16 mouse cellular contexts compared by ENCODE assay signal in the genomic region with DNA sequence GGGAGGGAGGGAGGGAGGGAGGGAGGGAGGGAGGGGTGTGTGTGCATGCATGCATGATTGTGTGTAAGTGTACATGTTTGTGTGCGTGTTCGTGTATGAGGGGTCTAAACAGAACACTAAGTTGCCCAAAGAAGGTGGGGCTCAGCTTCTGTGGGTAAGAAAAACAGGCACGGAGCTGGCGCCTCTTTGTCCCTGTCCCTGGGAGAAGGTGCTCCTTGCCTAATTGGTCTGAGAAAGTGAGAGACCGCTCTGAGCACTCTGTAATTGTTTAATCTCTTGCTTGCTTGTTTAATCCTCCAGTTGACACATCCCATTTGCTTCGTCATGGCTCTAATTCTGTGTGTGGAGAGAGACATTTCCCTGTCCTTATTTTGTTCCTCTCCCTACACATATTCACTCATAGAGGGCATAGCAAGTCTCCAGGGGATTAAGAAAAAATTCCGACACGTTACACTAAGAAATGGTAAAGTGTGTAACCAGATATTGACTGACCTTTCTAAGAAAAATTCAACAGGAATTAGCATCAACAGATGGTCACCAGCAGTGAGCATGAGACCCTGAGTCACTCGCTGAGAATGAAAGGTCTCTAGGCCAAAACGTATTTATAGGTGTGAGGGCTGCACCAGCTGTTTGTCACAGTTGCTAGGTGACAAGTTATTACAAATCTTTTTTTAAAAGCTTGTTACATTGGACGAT. TPM values are rescaled to one million over a fixed set of nuclear protein-coding genes. Genes with fewer than 3 reads are reported as not detected.
DNase-seq lines count a peak whose midpoint lies in the region; ATAC-seq and TF ChIP-seq lines count a peak whose summit lies in the region.
"Had no signal": no experiment of that assay in that cellular context is flagged by ENCODE, and none has a peak within 500 bp of the region (broad histone marks: within the 10 kb centered on the region; RNA-seq: fewer than 3 reads in every experiment).

No protein-coding gene starts in this region.

- no peak for TF ChIP-seq RAD21 in CH12.LX (IDR thresholded peaks at IDR 0.05; ENCODE audit: low read depth, low read length)

- H3K4me2 ChIP-seq in heart, embryonic 13.5 days, result no peak overlapping the region; the same call in 1 of the 2 replicates
- no peak overlapping the region for H3K4me2 ChIP-seq in CH12.LX (ENCODE audit: insufficient read depth, low read depth, poor library complexity, severe bottlenecking)
- H3K4me2 ChIP-seq in kidney, postnatal 0 days (ENCODE audit: low read length), result no peak overlapping the region

- H3K9me3 ChIP-seq in heart, embryonic 13.5 days, result no peaks in the 10 kb centered on the region
- H3K9me3 ChIP-seq in CH12.LX (replicated peaks; ENCODE audit: low read length), result no peaks in the 10 kb centered on the region
- no peaks in the 10 kb centered on the region for H3K9me3 ChIP-seq in kidney, postnatal 0 days (replicated peaks; ENCODE audit: low read length)
- H3K9me3 ChIP-seq: G1E; hindbrain, embryonic 10.5 days had no signal

- DNase-seq in heart, adult 8-10 months (ENCODE audit: low spot score), result no peak
- no peak for DNase-seq in CH12.LX (ENCODE audit: extremely low read depth)
- DNase-seq in kidney, postnatal 0 days (ENCODE audit: low spot score), result no peak
- no peak for DNase-seq in urinary bladder, postnatal 25 days (ENCODE audit: low spot score)
- DNase-seq in right cerebral cortex, adult 18-20 months, result no peak
- no peak for DNase-seq in left cerebral cortex, postnatal 36 days (ENCODE audit: low spot score in 2 of 2)
- DNase-seq: cerebellum, adult 18-20 months; layer of hippocampus, adult 9-11 months; midbrain, embryonic 14.5 days; thymus, postnatal 36 days had no signal

- 0 out of 2 replicates have a peak overlapping the region, but pooled peaks have one; percentile 37 for H3K9ac ChIP-seq in heart, embryonic 13.5 days
- H3K9ac ChIP-seq in CH12.LX (ENCODE audit: insufficient read depth, low read depth), result no peak overlapping the region
- no peak overlapping the region for H3K9ac ChIP-seq in kidney, postnatal 0 days (ENCODE audit: low read depth, low read length)
- H3K9ac ChIP-seq: liver, embryonic 14.5 days had no signal

- ATAC-seq in heart, embryonic 13.5 days (ENCODE audit: extremely low read depth, insufficient number of reproducible peaks, low FRiP score, low TSS enrichment), result no peak
- ATAC-seq in kidney, postnatal 0 days (replicated peaks; ENCODE audit: low FRiP score, low read depth), result peak; percentile 14; the same call in 1 of the 2 replicates

- no peak for TF ChIP-seq POLR2A in CH12.LX (IDR thresholded peaks at IDR 0.05; ENCODE audit: low read depth, low read length)
- no peak for TF ChIP-seq POLR2A in embryonic fibroblast, embryonic 13.5 days (IDR thresholded peaks at IDR 0.05; ENCODE audit: low read depth, low read length)

- no peak for TF ChIP-seq CTCF in CH12.LX (conservative IDR thresholded peaks at IDR 0.05 in 1 of 2, IDR thresholded peaks at IDR 0.05 in 1 of 2; ENCODE audit: low read depth in 2 of 2, low read length in 2 of 2)
- TF ChIP-seq CTCF in embryonic fibroblast, embryonic 13.5 days (IDR thresholded peaks at IDR 0.05; ENCODE audit: borderline replicate concordance, insufficient read depth, low read length), result no peak
- TF ChIP-seq CTCF in kidney, postnatal 0 days (IDR thresholded peaks at IDR 0.05; ENCODE audit: low read depth), result no peak

- dilution Hi-C loops in CH12.LX (cut with MboI; ENCODE audit: extremely low pct_ligation_motif_present, extremely low pct_unique_long_range_greater_than_20kb, low sequenced_read_pairs), result no loop called here

- H3K27ac ChIP-seq in heart, embryonic 13.5 days (replicated peaks), result peak overlapping the region; percentile 50; the same call in 1 of the 2 replicates
- no peak overlapping the region for H3K27ac ChIP-seq in CH12.LX (ENCODE audit: insufficient read depth, low read depth)
- peak overlapping the region; percentile 43; the same call in 1 of the 2 replicates for H3K27ac ChIP-seq in embryonic fibroblast, embryonic 13.5 days (ENCODE audit: insufficient read depth, low read length)
- H3K27ac ChIP-seq in kidney, postnatal 0 days, result peak overlapping the region; percentile 68
- H3K27ac ChIP-seq: hindbrain, embryonic 10.5 days; liver, embryonic 14.5 days had no signal

- WGBS in heart, embryonic 13.5 days, result 51% methylated on average over 11 of the region's 11 CpGs
- 33% methylated on average over 11 of the region's 11 CpGs for WGBS in kidney, postnatal 0 days

- intact Hi-C loops in left cerebral cortex, postnatal 36 days (cut with DNase I), result loop anchor here (5.0 to 10.0 kb wide), 2 partner anchors 149 to 532 kb away; no protein-coding TSS in a partner anchor

- H3K4me3 ChIP-seq in heart, embryonic 13.5 days, result no peak overlapping the region
- no peak overlapping the region for H3K4me3 ChIP-seq in CH12.LX (replicated peaks in 1 of 3; ENCODE audit: low read depth in 2 of 3, low read length in 2 of 3, poor library complexity in 1 of 3)
- no peak overlapping the region for H3K4me3 ChIP-seq in embryonic fibroblast, embryonic 13.5 days (ENCODE audit: insufficient read depth, low read length)
- H3K4me3 ChIP-seq in kidney, postnatal 0 days (replicated peaks; ENCODE audit: low read depth, low read length), result no peak overlapping the region
- H3K4me3 ChIP-seq: erythroblast, embryonic 14.5 days; hindbrain, embryonic 10.5 days had no signal

- TF ChIP-seq EP300 in CH12.LX (IDR thresholded peaks at IDR 0.05; ENCODE audit: low read length), result no peak

- in situ Hi-C loops in CH12.LX (cut with MboI; ENCODE audit: low pct_ligation_motif_present, low pct_unique_long_range_greater_than_20kb, low sequenced_read_pairs), result loop anchor here (5.0 kb wide), 1 partner anchor 149 kb away; no protein-coding TSS in a partner anchor

- H3K27me3 ChIP-seq in heart, embryonic 13.5 days (replicated peaks), result no peaks in the 10 kb centered on the region
- no peaks in the 10 kb centered on the region for H3K27me3 ChIP-seq in CH12.LX (replicated peaks)
- no peaks in the 10 kb centered on the region for H3K27me3 ChIP-seq in kidney, postnatal 0 days (ENCODE audit: insufficient read depth, low read length)

- no peaks in the 10 kb centered on the region for H3K36me3 ChIP-seq in heart, embryonic 13.5 days
- H3K36me3 ChIP-seq in CH12.LX (replicated peaks in 1 of 2; ENCODE audit: control insufficient read depth in 1 of 2, insufficient read depth in 1 of 2, low read length in 1 of 2), result no peaks in the 10 kb centered on the region
- H3K36me3 ChIP-seq in kidney, postnatal 0 days (ENCODE audit: insufficient read depth, low read length), result no peaks in the 10 kb centered on the region
- H3K36me3 ChIP-seq: G1E; hindbrain, embryonic 10.5 days had no signal

- H3K4me1 ChIP-seq in heart, embryonic 13.5 days, result peaks cover 35% of the 10 kb centered on the region
- H3K4me1 ChIP-seq in CH12.LX (ENCODE audit: control insufficient read depth in 1 of 2, insufficient read depth in 2 of 2), result peaks cover 6 to 27% of the 10 kb centered on the region in 2 experiments
- peaks cover 12% of the 10 kb centered on the region for H3K4me1 ChIP-seq in embryonic fibroblast, embryonic 13.5 days (ENCODE audit: control insufficient read depth, insufficient read depth, low read length)
- H3K4me1 ChIP-seq in kidney, postnatal 0 days (replicated peaks; ENCODE audit: insufficient read depth, low read length), result 0 out of 2 replicates have a peak, but pooled peaks cover 5% of the 10 kb centered on the region
- H3K4me1 ChIP-seq: hindbrain, embryonic 10.5 days had no signal

- no peaks in the 10 kb centered on the region for H3K79me2 ChIP-seq in CH12.LX (replicated peaks; ENCODE audit: control insufficient read depth, extremely low read depth, insufficient read depth, poor library complexity, severe bottlenecking)

TF ChIP-seq in CH12.LX, 34 proteins besides CTCF, POLR2A, EP300 and RAD21:
- TF ChIP-seq ETS1 (conservative IDR thresholded peaks at IDR 0.05; ENCODE audit: low read depth, low read length) (peak; percentile 45; the same call in 1 of the 2 replicates), NELFE (IDR thresholded peaks at IDR 0.05; ENCODE audit: low read depth, low read length) (no peak), E2F4 (IDR thresholded peaks at IDR 0.05; ENCODE audit: insufficient replicate concordance, low read depth, low read length) (no peak), USF1 (IDR thresholded peaks at IDR 0.05; ENCODE audit: low read depth, low read length) (no peak), RCOR1 (conservative IDR thresholded peaks at IDR 0.05; ENCODE audit: low read depth, low read length) (no peak), UBTF (IDR thresholded peaks at IDR 0.05; ENCODE audit: low read depth, low read length) (no peak), HCFC1 (IDR thresholded peaks at IDR 0.05; ENCODE audit: low read depth, low read length) (no peak), CHD2 (IDR thresholded peaks at IDR 0.05; ENCODE audit: low read length) (no peak), BHLHE40 (IDR thresholded peaks at IDR 0.05; ENCODE audit: low read depth, low read length) (peak; percentile 38; the same call in 1 of the 2 replicates), MXI1 (IDR thresholded peaks at IDR 0.05; ENCODE audit: low read depth, low read length) (no peak), SIN3A (IDR thresholded peaks at IDR 0.05; ENCODE audit: low read length) (no peak), MAFK (IDR thresholded peaks at IDR 0.05; ENCODE audit: insufficient replicate concordance, low read length) (no peak)
TF ChIP-seq in CH12.LX: peak in this region for 2.

RNA-seq across cellular contexts. Expression of a gene that starts 27.6 kb away (rescaled TPM):
- polyA plus RNA-seq in heart, embryonic 13.5 days (2015; fragmentation: Nextera tagmentation; extraction: Ambion mirVana), result 16.4 and 20.9 TPM in 2 replicates
- total RNA-seq in heart, adult 8-10 months (2022), result 10 to 100 TPM; 20.4 to 26.6 (median 24.4) TPM
- total RNA-seq in CH12.LX (2012; rRNA removed) (63.7 and 65.6 TPM in 2 replicates), CH12.LX (2014; rRNA removed) (84.3 and 85.9 TPM in 2 replicates)
- polyA plus RNA-seq in CH12.LX (2012; ENCODE audit: insufficient read length, low read depth), result 146 and 156 TPM in 2 replicates
- 50.4 and 54.3 TPM in 2 replicates for polyA plus RNA-seq in embryonic fibroblast, embryonic 13.5 days (2011; ENCODE audit: insufficient read length, low read depth, missing spikeins)
- 23.2 and 27.3 TPM in 2 replicates for polyA plus RNA-seq in kidney, postnatal 0 days (2015; fragmentation: Nextera tagmentation; extraction: Ambion mirVana)
- 10 to 100 TPM; 38.7 to 46.1 TPM for total RNA-seq in left cerebral cortex, postnatal 36 days (2021)
